Mouse (Mus musculus) activated CD4-positive, CD25-positive, alpha-beta regulatory T cell, adult 4 months (primary cell): ENCODE measurements around the gene Lamp3. TPM values are rescaled to one million over a fixed set of nuclear protein-coding genes. Genes with fewer than 3 reads are reported as not detected.
"Not testable (repeated sequence)": the region's sequence is repeated elsewhere in the genome, so short reads cannot be mapped to it uniquely, and the experiment has no call there.

Source experiments
- ATAC-seq: one replicate; pipeline ENCODE4 v1.8.0; 2017
- polyA plus RNA-seq, 2 experiments: library from polyadenylated mRNA; unstranded; fragments of 100-300 nt; shearing (Covaris generic); gene quantifications; one replicate each; pipeline ENCODE4 v1.2.1; 2017

Lamp3 gene
- polyA plus RNA-seq, result under 1 TPM in 1 of 2 experiments, not detected in 1; 0.14 TPM

DNA sequence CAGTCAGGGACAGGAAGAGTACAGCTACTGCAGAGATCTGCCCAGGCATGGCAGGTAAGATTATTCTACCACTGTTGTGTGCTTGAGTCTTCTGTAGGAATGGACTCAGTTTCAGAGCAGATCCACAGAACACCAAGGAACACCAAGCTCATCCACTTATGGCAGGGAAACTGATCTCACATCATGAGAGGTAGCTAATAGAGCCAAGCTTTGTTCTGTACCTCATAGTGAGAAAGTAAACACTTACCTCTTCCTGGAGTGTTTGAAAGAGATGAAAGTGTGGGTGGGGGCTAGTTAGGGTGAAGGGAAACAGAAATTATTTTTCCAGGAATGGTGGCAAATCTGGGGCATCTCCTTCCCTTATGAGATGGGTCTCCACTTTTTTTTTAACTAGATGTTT, at the start of gene Lamp3:
Gene Lamp3, minus strand, starts transcription at position 160 of the 400 bp plus-strand sequence.
- no peak for ATAC-seq

DNA sequence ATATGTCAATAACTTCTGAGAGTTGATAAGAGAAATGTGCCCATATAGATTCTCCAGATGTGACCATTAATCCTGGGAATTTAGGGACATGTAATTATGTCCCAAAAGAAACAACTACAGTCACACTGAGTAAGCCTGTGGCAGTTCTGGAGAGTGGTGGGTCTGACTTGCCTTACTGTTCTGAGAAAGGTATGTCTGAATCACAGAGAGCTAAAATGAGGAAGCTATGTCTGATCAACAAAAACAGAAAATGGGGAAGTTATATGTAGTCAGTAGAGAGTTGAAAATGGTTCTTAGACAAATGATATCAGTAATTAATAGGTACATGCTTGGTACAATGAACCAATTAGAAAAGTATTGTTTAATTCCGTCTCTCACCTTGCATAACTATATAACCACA, 26.7 kb upstream of the Lamp3 start:
- no peak for ATAC-seq

DNA sequence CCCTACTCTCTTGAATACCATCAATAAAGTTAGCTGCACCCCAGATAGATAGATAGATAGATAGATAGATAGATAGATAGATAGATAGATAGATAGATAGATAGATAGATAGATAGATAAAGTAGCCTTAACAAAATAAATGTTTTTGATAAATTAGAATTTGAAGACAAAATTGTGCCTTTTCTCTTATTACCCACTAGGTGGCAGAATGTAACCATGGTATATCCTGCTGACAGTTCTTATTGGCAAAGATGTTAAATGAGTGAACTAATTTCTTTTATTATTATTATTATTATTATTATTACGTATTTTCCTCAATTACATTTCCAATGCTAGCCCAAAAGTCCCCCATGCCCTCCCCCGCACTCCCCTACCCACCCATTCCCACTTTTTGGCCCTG, 18.0 kb upstream of the Lamp3 start:
- not testable (repeated sequence) for ATAC-seq

DNA sequence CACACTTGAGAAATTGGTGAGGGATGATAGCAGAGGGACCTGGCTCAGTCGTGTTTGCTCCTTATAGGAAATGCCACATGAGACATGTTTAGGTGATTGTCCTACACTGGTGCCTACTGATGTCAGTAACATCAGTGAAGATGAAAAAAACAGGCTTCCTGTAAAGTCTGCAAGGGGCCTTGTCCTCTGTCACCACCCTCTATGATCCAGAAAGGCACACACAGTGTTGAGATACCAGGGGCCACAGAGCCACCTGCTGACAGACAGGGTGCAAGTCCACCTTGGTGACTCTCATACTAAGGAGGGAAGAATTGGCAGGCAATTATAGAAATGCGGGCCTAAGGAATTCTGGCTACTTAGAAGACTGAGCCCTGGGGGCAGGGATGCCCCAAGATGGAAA, 14.8 kb upstream of the Lamp3 start:
- no peak for ATAC-seq

DNA sequence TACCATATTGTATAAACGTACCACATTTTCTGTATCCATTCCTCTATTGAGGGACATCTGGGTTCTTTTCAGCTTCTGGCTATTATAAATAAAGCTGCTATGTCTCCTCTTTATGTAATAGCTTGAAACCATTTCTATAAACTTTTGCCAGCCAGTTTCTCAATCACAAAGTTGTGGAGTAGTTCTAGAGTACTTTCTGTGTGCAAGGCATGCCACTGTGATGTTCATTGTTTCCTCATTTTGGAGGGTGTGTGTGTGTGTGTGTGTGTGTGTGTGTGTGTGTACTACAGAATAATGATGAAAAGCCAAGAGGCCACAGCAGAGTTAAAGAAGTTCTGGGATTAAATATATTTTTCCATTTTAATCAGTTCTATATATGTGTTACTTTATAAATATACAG, 1.2 kb upstream of the Lamp3 start:
- ATAC-seq, result no peak

DNA sequence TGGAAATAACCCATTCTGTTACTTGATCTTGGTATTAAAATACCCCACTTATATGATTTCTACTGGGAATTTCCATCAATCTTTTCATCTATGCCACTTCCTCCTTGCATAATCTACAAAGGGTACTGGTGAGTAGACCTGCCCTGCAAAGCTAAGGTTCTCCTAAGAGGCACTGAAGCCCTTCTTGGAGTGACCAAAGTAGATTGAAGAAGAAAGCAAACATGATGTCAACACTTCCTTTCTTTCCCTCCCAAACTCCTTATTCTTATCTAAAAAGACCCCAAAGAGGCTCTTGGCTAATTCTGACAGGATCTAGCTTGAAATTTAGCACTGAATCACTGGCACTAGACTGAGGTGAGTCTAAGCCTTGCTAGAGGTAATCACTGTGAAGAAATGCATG, 7.0 kb downstream of the Lamp3 start:
- no peak for ATAC-seq

DNA sequence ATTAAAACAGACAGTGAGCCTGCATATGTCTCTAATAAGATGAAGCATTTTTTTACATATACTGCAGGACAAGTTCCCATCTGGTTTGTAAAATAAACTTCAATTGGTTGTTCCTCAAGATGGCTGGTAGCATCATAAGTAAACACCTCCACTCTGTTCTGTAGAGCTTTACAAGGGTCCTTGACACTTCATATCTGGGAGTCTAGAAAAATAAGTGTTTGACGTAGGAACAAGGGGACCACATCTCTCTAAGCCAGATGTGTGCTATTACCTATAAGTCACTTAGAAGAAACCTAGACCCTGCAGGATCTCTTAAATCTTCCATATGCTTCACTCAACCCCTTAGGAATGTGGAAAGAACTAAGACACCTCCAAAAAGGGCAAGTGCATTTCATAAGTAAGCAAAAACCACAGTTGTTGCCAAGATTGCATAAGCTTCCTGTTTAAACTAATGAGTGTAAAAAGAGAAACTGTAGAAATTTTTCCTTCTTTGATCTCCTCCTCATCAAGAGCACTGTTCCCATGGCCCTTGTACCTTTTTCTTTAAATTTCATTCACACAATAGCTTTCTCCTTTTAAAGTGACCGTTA, 35.3 kb downstream of the Lamp3 start:
- ATAC-seq, result no peak

DNA sequence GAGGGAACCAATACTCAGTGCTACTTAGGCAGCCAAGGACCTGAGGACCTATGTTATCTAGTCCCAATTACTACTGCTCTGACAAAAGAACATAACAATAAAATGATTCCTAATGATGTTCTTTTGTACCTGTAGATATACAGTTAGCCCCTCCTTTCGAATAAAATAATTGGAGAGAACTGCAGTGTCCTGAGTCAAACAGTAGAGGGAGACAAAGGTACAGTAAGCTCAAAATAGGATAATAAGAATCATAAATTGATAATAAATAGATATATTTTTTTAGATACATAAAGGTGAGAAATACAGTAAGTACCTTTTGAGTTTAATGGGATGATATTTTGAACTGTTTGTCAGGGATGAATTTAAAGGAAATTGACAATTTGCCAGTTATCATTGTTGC, 39.9 kb downstream of the Lamp3 start:
- ATAC-seq, result no peak

DNA sequence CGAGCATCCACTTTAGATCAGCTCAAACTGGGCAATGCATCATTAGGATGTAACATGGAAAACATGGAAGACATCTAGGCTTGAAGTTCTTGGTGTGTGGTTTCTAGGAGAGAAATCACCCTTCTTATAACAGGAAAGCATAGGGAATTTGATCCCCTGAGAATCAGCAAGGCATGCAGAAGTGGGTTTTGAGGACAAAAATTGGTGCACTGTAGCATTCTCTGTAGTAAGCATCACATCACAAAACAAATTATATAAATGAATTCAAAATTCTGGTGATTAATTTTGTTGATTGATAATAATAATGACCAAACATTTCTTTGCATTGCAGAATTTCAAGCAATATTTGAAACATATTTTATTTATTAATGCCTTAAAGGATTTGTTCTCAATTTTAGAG, 76.4 kb downstream of the Lamp3 start, which contains the start of gene Olfr171:
Gene Olfr171, minus strand, starts transcription at position 101 of the 400 bp plus-strand sequence.
- ATAC-seq, result no peak

DNA sequence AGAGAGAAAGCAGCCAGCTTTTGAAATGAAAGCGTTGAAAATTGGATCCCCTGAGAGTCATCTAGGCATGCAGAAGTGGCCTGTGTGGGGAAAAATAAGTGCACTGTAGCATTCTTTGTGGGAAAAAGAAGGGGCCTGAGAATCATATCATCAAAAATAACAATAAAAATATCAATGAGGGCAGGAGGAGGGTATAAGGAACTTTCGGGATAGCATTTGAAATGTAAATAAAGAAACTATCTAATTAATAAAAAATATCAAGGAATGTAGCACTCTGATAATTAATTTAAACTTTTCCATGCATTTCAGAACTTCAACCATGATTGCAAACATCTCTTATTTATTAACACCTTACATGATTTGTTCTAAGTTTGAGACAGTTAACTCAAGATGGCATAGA, 94.4 kb downstream of the Lamp3 start, which contains the start of gene Olfr170:
Gene Olfr170, minus strand, starts transcription at position 101 of the 400 bp plus-strand sequence.
- ATAC-seq, result not testable (repeated sequence)

Other genes starting within 250 kb of the Lamp3 start
- not detected for gene Olfr166, start 222.7 kb downstream of the Lamp3 start, polyA plus RNA-seq
- gene Olfr167, start 184.1 kb downstream of the Lamp3 start, polyA plus RNA-seq, result not detected
- gene Olfr168, start 170.8 kb downstream of the Lamp3 start, polyA plus RNA-seq, result not detected
- not detected for gene Olfr169, start 134.6 kb downstream of the Lamp3 start, polyA plus RNA-seq
- not detected for gene Olfr170, start 94.5 kb downstream of the Lamp3 start, polyA plus RNA-seq
- gene Olfr171, start 76.5 kb downstream of the Lamp3 start, polyA plus RNA-seq, result not detected
- gene B3gnt5, start 53.8 kb upstream of the Lamp3 start, polyA plus RNA-seq, result 10 to 100 TPM; 15.8 to 17.5 TPM